11 mouse cellular contexts compared by ENCODE assay signal in the genomic region with DNA sequence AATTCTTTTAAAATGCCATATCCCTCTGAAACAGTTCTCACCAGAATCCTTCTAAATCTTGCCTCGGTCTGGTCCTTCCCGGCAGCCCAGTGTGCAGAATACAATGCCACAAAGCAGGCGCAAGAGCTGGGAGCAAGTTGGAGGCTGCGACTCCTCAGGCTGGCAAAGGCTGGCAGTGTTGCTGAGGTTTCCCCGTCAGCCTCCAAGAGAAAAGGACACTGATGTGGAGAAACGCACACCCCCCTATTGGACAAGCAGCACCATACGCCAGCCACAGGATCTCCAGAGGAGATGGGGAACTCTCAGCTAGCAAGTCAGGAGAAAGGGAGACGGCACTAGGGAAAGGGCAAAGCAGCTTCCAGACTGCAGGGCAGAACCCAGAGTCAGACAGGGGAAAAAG.
A peak's percentile ranks its signal among the peaks of the same experiment; 100 is the strongest.
DNase-seq lines count a peak whose midpoint lies in the region; ATAC-seq lines count a peak whose summit lies in the region.
"Had no signal": no experiment of that assay in that cellular context is flagged by ENCODE, and none has a peak within 500 bp of the region (broad histone marks: within the 10 kb centered on the region; RNA-seq: fewer than 3 reads in every experiment).

No protein-coding gene starts in this region.

- H3K27me3 ChIP-seq in forebrain, embryonic 16.5 days (replicated peaks; ENCODE audit: control insufficient read depth, insufficient read depth, low read length), result no peaks in the 10 kb centered on the region
- H3K27me3 ChIP-seq in midbrain, embryonic 14.5 days (ENCODE audit: control insufficient read depth, insufficient read depth, low read length), result no peaks in the 10 kb centered on the region

- peak overlapping the region; percentile 66 for H3K27ac ChIP-seq in forebrain, embryonic 16.5 days (ENCODE audit: low read length)
- 0 out of 2 replicates have a peak overlapping the region, but pooled peaks have one; percentile 22 for H3K27ac ChIP-seq in midbrain, embryonic 14.5 days (replicated peaks; ENCODE audit: low read depth, low read length)

- peak; percentile 31 to 47 for DNase-seq in layer of hippocampus, postnatal 14 days (ENCODE audit: low spot score in 2 of 2)
- no peak for DNase-seq in layer of hippocampus, adult 9-11 months
- DNase-seq in embryo, embryonic 11 days, result peak; percentile 46
- peak; percentile 66 for DNase-seq in midbrain, embryonic 14.5 days
- DNase-seq in adrenal gland, postnatal 14 days, result no peak
- no peak for DNase-seq in thymus, postnatal 36 days
- DNase-seq: adrenal gland, adult 8-10 months; thymus, adult 2 months had no signal

- H3K4me1 ChIP-seq in forebrain, embryonic 16.5 days (replicated peaks; ENCODE audit: control insufficient read depth, insufficient read depth, low read length), result peaks cover 35% of the 10 kb centered on the region
- H3K4me1 ChIP-seq in midbrain, embryonic 14.5 days (ENCODE audit: control insufficient read depth, insufficient read depth, low read length), result peaks cover 25% of the 10 kb centered on the region

- 5% methylated on average over 8 of the region's 8 CpGs for WGBS in forebrain, embryonic 16.5 days
- WGBS in midbrain, embryonic 14.5 days, result 15% methylated on average over 8 of the region's 8 CpGs

- ATAC-seq in forebrain, embryonic 16.5 days, result peak; percentile 71
- ATAC-seq in midbrain, embryonic 14.5 days (ENCODE audit: low FRiP score, low TSS enrichment), result no peak
- no peak for ATAC-seq in megakaryocyte, adult 5-6 weeks (ENCODE audit: poor library complexity, severe bottlenecking)

- no peaks in the 10 kb centered on the region for H3K36me3 ChIP-seq in forebrain, embryonic 16.5 days (ENCODE audit: control insufficient read depth, insufficient read depth)
- no peaks in the 10 kb centered on the region for H3K36me3 ChIP-seq in midbrain, embryonic 14.5 days (ENCODE audit: control insufficient read depth, insufficient read depth, low read length)

- H3K9me3 ChIP-seq in forebrain, embryonic 16.5 days (ENCODE audit: control insufficient read depth, low read length), result no peaks in the 10 kb centered on the region
- H3K9me3 ChIP-seq in midbrain, embryonic 14.5 days (ENCODE audit: control insufficient read depth, low read length), result no peaks in the 10 kb centered on the region

- H3K9ac ChIP-seq in forebrain, embryonic 16.5 days (replicated peaks; ENCODE audit: low read depth, low read length), result peak overlapping the region; percentile 45
- no peak overlapping the region for H3K9ac ChIP-seq in midbrain, embryonic 14.5 days (replicated peaks; ENCODE audit: low read length)

- H3K4me3 ChIP-seq in forebrain, embryonic 16.5 days (replicated peaks; ENCODE audit: low read length), result peak overlapping the region; percentile 44
- H3K4me3 ChIP-seq in midbrain, embryonic 14.5 days (replicated peaks; ENCODE audit: low read depth, low read length), result no peak overlapping the region
- H3K4me3 ChIP-seq: erythroblast, embryonic 14.5 days had no signal

- peak overlapping the region; percentile 63 for H3K4me2 ChIP-seq in forebrain, embryonic 16.5 days (ENCODE audit: low read length)
- peak overlapping the region; percentile 36 for H3K4me2 ChIP-seq in midbrain, embryonic 14.5 days (ENCODE audit: low read length)

Comparison
In these comparisons a context has a peak if more than half of its experiments do, and no peak if none do; other contexts are left out.
1. DNase-seq: peak in layer of hippocampus, postnatal 14 days (2 of 2), embryo, embryonic 11 days (single experiment) and midbrain, embryonic 14.5 days (single experiment); none in layer of hippocampus, adult 9-11 months (single experiment), adrenal gland, postnatal 14 days (single experiment) and thymus, postnatal 36 days (0 of 2).